Mouse (Mus musculus) midbrain, embryonic 11.5 days (tissue): ENCODE data around the gene Ltb4r2. TPM values are rescaled to one million over a fixed set of nuclear protein-coding genes. Genes with fewer than 3 reads are reported as not detected.
"Not testable (repeated sequence)": the region's sequence is repeated elsewhere in the genome, so short reads cannot be mapped to it uniquely, and the experiment has no call there.

Source experiments
- ATAC-seq: fragments of 200-750 bp; cut with Nextera tagmentation; 2 replicates; pipeline ENCODE4 v1.8.0; 2017; ENCODE audit warnings: moderate TSS enrichment, moderate library complexity; ENCODE audit not compliant: low FRiP score
- DNase-seq: peaks from one replicate; pipeline ENCODE4 v3.0.0; 2015; ENCODE audit warnings: low spot score; ENCODE audit errors: missing footprints
- H3K27ac ChIP-seq: fragments of 300-500 bp; sonication (generic); 2 replicates; pipeline ENCODE4 v1.5.1; 2014; ENCODE audit warnings: low read depth, low read length
- H3K27me3 ChIP-seq: fragments of 300-500 bp; sonication (generic); 2 replicates; pipeline ENCODE4 v1.6.1; 2014; ENCODE audit warnings: mild to moderate bottlenecking, low read length, moderate library complexity, mixed read lengths; ENCODE audit not compliant: control insufficient read depth, insufficient read depth
- H3K36me3 ChIP-seq: fragments of 300-500 bp; sonication (generic); 2 replicates; pipeline ENCODE4 v1.6.1; 2014; ENCODE audit warnings: mild to moderate bottlenecking, low read length, moderate library complexity, mixed read lengths; ENCODE audit not compliant: control insufficient read depth, insufficient read depth
- H3K4me1 ChIP-seq: fragments of 300-500 bp; sonication (generic); 2 replicates; pipeline ENCODE4 v1.6.1; 2014; ENCODE audit warnings: low read length; ENCODE audit not compliant: control insufficient read depth, insufficient read depth
- H3K4me2 ChIP-seq: fragments of 300-500 bp; sonication (generic); 2 replicates; pipeline ENCODE4 v1.6.1; 2014; ENCODE audit warnings: mild to moderate bottlenecking, moderate library complexity
- H3K4me3 ChIP-seq: fragments of 300-500 bp; sonication (generic); 2 replicates; pipeline ENCODE4 v1.5.1; 2014; ENCODE audit warnings: low read depth, low read length
- H3K9ac ChIP-seq: fragments of 300-500 bp; sonication (generic); 2 replicates; pipeline ENCODE4 v1.6.1; 2014; ENCODE audit warnings: low read length
- H3K9me3 ChIP-seq: fragments of 300-500 bp; sonication (generic); 2 replicates; pipeline ENCODE4 v1.6.1; 2016; ENCODE audit warnings: low read length; ENCODE audit not compliant: control insufficient read depth
- WGBS: fragments of 180-500 bp; shearing (Covaris S2); extraction: QIAGEN DNeasy Blood & Tissue Kit; methylation state at CpG from one replicate; pipeline ENCODE4 v1.1.7; 2014; 5-methylcytosine and 5-hydroxymethylcytosine counted together
- polyA plus RNA-seq: library from polyadenylated mRNA; unstranded; fragments of >200 nt; fragmentation: Nextera tagmentation; extraction: Ambion mirVana; gene quantifications from 2 replicates; pipeline ENCODE4 v1.2.1, GENCODE M21; 2014

The Ltb4r2 gene
- polyA plus RNA-seq, 1 experiment from 2014 or later: 0.12 TPM

DNA sequence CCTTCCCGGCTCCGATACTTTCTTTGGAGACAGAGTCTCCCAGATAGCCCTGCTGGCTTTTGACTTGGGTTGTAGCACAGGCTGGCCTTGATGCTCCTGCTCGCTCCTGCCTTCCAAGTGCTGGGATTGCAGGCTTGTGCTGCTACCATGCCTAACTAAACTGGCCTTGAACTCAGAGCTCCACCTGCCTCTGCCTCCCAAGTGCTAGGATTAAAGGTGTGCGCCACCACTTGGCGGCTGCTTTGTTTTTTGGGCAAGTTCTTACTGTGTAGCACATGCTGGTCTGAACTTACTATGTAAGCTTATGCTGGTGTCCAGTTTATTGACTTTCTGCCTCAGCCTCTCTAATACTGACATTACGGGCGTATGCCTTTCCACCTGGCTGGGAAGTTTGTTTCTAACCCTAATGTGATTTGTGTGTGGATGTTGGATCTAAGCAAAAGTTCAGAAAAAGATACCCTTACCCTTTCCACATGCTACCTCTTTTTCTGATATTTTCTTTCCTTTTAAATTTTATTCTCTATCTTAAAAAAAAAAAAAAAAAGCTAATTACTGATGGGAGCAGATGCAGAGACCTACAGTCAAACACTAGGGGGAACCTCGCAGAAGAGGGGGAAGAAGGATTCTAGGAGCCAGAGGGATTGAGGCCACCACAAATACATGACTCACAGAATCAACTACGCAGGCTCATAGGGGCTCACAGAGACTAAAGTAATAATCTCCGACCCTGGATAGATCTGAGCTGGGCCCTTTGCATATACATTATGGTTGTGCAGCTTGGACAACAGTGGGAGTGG is 14.0 kb upstream of the Ltb4r2 start:
- Histone ChIP-seq H3K4me3 (no peak overlapping the region), H3K36me3 (peaks cover 10% of the 10 kb centered on the region; the same call in 1 of the 2 replicates), H3K9me3 (no peaks in the 10 kb centered on the region), H3K4me2 (no peak overlapping the region; the same call in 1 of the 2 replicates), H3K27ac (no peak overlapping the region), H3K4me1 (peaks cover 15% of the 10 kb centered on the region), H3K9ac (no peak overlapping the region), H3K27me3 (no peaks in the 10 kb centered on the region)
- DNase-seq: no peak
- ATAC-seq: no peak
- 92% methylated on average over 10 of the region's 10 CpGs for WGBS

DNA sequence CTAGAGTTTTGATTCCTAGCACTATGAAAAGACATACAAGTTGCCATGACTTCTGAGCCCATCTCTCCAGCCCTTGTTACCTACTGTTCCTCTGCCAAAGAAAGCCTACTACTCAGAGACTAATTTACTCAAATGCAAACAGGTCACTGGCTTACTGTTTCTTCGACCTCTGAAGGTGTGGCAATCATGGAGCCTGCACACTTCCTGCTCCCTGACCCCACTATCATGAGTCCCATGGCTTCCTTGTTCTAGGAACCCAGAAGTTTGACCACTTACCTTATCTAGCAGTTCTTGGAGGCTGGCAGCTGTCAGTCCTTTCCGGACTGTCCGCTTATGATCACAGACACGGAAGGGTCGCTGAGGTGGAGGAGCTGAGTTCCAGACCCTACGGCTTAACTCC is 3.7 kb upstream of the Ltb4r2 start:
- WGBS: 82% methylated on average over 6 of the region's 6 CpGs
- Histone ChIP-seq H3K4me3 (no peak overlapping the region), H3K27ac (no peak overlapping the region), H3K4me1 (peaks cover 5% of the 10 kb centered on the region; the same call in 1 of the 2 replicates), H3K4me2 (no peak overlapping the region), H3K36me3 (peaks cover 13% of the 10 kb centered on the region), H3K9me3 (no peaks in the 10 kb centered on the region), H3K9ac (no peak overlapping the region), H3K27me3 (peaks cover 21% of the 10 kb centered on the region)
- no peak for DNase-seq
- no peak for ATAC-seq

DNA sequence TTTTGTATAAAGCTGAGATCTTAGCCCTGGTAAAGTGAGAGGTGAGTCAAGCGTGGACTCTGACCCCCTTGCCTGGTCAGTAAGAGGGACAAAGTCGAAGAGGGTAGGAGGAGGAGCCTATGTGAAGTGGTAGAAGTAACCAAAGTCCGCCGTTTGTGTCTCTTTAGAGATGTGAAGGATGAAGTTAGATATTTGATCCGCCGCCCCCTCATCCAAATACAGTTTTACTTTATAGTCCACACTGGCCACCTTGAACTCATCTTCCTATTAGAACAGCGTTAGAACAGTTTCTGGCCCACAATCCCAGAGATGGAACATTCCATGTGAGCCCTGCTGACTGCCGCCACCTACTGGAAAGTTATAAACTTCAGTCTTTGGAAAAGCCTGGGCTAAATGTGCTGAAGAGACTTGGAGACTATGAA is 2.9 kb upstream of the Ltb4r2 start, which contains the start of gene Cideb:
TSS of gene Cideb (minus strand) at position 96 of the 422 bp plus-strand sequence.
- peaks cover 7% of the 10 kb centered on the region for H3K36me3 ChIP-seq
- no peak within 1 kb of the TSS for H3K4me3 ChIP-seq
- peaks cover 7% of the 10 kb centered on the region; the same call in 1 of the 2 replicates for H3K4me1 ChIP-seq
- H3K4me2 ChIP-seq: no peak within 1 kb of the TSS
- no peak within 1 kb of the TSS for H3K9ac ChIP-seq
- no peaks in the 10 kb centered on the region for H3K9me3 ChIP-seq
- no peak within 1 kb of the TSS for H3K27ac ChIP-seq
- no peak for ATAC-seq
- 21% methylated on average over 8 of the region's 8 CpGs for WGBS
- DNase-seq: peak; percentile 93
- peaks cover 29% of the 10 kb centered on the region for H3K27me3 ChIP-seq

DNA sequence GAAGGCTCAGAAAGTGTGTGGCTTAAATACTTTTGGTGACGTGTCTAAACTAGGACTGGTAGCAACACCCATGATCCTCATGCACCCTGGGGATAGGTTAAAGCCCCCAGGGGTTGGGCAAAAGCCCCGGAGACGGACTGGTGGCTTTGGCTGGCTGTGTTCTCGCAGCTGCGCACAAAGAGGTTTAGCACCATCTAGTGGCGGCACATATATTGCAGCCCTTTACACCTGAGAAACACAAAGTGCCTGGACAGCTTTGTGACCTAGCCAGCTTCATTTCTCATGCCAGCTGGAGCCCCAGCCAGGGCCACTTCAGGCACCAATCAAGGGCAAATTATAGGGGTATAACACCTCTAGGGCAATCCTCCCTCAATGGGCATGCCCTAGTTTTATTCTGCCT is 1.1 kb upstream of the Ltb4r2 start:
- H3K36me3 ChIP-seq, H3K4me1 ChIP-seq, H3K9ac ChIP-seq, H3K4me3 ChIP-seq, H3K9me3 ChIP-seq, H3K27ac ChIP-seq: not testable (repeated sequence)
- H3K4me2 ChIP-seq: peak overlapping the region; percentile 15; the same call in 1 of the 2 replicates
- WGBS: 3% methylated on average over 6 of the region's 6 CpGs
- peaks cover 38% of the 10 kb centered on the region for H3K27me3 ChIP-seq
- DNase-seq (peak; percentile 98), ATAC-seq (peak; percentile 38; the same call in 1 of the 2 replicates)

DNA sequence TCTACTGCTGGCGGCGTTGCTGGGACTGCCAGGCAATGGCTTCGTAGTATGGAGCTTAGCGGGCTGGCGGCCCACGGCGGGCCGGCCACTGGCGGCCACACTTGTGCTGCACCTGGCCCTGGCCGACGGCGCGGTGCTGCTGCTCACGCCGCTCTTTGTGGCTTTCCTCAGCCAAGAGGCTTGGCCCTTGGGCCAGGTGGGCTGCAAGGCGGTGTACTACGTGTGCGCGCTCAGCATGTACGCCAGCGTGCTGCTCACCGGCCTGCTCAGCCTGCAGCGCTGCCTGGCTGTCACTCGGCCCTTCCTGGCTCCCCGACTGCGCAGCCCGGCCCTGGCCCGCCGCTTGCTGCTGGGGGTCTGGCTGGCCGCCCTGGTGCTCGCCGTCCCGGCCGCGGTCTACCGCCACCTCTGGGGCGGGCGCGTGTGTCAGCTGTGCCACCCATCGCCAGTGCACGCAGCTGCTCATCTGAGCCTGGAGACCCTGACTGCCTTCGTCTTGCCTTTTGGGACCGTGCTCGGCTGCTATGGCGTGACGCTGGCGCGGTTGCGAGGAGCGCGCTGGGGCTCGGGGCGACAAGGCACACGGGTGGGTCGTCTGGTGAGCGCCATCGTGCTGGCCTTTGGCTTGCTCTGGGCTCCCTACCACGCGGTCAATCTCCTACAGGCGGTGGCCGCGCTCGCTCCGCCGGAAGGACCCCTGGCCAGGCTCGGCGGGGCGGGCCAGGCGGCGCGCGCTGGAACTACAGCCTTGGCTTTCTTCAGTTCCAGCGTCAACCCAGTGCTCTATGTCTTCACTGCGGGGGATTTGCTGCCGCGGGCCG is 983 bp downstream of the Ltb4r2 start:
- peak; percentile 75 for ATAC-seq
- no peaks in the 10 kb centered on the region for H3K9me3 ChIP-seq

DNA sequence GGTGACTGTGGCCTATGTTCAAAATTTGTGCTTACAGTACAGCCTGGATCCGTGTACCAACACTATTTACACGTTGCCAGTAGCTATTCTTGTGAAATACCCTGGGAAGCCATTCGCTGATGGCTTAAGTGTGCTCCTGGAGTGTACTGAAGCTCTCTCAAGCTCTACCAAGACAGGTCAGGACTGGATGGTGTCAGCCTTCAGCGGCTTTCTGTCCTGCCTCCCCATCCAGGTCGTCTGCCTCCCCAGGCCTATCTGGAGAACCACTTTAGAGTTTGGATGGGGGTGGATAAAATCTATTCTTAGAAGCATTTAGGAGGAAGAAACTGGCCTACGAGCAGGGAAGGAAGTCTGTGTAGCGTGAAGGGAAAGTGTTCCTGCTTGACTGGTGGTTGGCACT is 1.9 kb downstream of the Ltb4r2 start:
- Histone ChIP-seq H3K27me3 (peaks cover 55% of the 10 kb centered on the region), H3K27ac (no peak overlapping the region), H3K4me2 (no peak overlapping the region), H3K36me3 (no peaks in the 10 kb centered on the region), H3K4me1 (peaks cover 15% of the 10 kb centered on the region; the same call in 1 of the 2 replicates), H3K4me3 (no peak overlapping the region), H3K9me3 (no peaks in the 10 kb centered on the region), H3K9ac (no peak overlapping the region)
- ATAC-seq: no peak
- DNase-seq: no peak
- WGBS: 65% methylated on average over 7 of the region's 7 CpGs

More for the DNA sequence above, 983 bp downstream of the Ltb4r2 start:
- Histone ChIP-seq H3K4me1 (peaks cover 7% of the 10 kb centered on the region; the same call in 1 of the 2 replicates), H3K4me2 (peak overlapping the region; percentile 88), H3K27me3 (peaks cover 47% of the 10 kb centered on the region), H3K36me3 (no peaks in the 10 kb centered on the region), H3K9ac (peak overlapping the region; percentile 67), H3K27ac (no peak overlapping the region), H3K4me3 (peak overlapping the region; percentile 47)
- under 1% methylated on average over 65 of the region's 77 CpGs for WGBS
- DNase-seq: peak; percentile 97

DNA sequence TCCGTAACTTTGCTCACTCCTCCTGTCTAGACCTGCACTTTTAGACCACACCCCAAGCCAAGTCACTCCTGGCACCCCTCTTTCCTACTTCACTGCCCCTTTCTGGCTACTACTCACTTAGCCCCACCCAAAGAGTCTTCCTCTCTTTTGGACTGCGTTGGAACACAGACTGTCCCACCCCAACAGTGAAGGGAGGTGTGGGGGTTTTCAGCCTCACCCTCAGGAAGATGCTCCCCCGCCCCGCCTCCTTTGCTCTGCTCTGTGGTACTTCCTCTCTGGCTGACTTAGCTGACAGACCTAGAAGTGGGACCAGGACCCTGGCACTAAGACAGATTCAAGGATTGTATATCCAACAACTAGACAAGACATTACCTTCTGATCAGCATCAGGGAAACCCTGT is 4.5 kb downstream of the Ltb4r2 start, which contains the start of gene Ltb4r1:
TSS of gene Ltb4r1 (plus strand) at position 267 of the 400 bp plus-strand sequence.
- DNase-seq (no peak), ATAC-seq (no peak)
- Histone ChIP-seq H3K4me2 (no peak within 1 kb of the TSS), H3K4me3 (no peak within 1 kb of the TSS), H3K27ac (no peak within 1 kb of the TSS), H3K27me3 (peaks cover 58% of the 10 kb centered on the region), H3K36me3 (no peaks in the 10 kb centered on the region), H3K9ac (no peak within 1 kb of the TSS), H3K9me3 (no peaks in the 10 kb centered on the region), H3K4me1 (peaks cover 15% of the 10 kb centered on the region; the same call in 1 of the 2 replicates)
- WGBS: 77% methylated on average over 4 of the region's 4 CpGs

DNA sequence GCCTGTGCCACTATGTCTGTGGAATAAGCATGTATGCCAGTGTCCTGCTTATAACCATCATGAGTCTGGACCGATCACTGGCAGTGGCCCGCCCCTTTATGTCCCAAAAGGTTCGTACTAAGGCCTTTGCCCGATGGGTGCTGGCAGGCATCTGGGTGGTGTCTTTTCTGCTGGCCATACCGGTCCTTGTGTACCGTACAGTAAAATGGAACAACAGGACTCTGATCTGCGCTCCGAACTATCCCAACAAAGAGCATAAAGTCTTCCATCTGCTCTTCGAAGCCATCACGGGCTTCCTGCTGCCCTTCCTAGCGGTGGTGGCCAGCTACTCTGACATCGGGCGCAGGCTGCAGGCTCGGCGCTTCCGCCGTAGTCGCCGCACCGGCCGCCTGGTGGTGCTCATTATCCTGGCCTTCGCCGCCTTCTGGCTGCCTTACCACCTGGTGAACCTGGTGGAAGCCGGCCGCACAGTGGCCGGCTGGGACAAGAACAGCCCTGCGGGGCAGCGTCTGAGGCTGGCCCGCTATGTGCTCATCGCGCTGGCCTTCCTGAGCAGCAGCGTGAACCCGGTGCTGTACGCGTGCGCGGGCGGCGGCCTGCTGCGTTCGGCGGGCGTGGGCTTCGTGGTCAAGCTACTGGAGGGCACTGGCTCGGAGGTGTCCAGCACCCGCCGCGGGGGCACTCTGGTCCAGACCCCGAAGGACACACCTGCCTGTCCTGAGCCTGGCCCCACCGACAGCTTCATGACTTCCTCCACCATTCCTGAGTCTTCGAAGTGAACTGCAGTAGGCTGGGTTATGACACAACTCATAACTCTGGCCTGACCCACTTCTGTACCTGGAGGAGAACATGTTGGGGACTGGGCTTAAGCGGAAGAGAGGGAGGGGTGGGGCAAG is 6.5 kb downstream of the Ltb4r2 start:
- ATAC-seq (peak; percentile 69; the same call in 1 of the 2 replicates), DNase-seq (peak; percentile 92)
- Histone ChIP-seq H3K4me1 (peaks cover 7% of the 10 kb centered on the region; the same call in 1 of the 2 replicates), H3K9me3 (no peaks in the 10 kb centered on the region), H3K4me3 (peak overlapping the region; percentile 33), H3K27ac (no peak overlapping the region), H3K27me3 (peaks cover 37% of the 10 kb centered on the region), H3K9ac (peak overlapping the region; percentile 60), H3K4me2 (peak overlapping the region; percentile 70), H3K36me3 (no peaks in the 10 kb centered on the region)
- WGBS: 12% methylated on average over 52 of the region's 52 CpGs
